7 mouse cellular contexts compared by ENCODE assay signal in the genomic region with DNA sequence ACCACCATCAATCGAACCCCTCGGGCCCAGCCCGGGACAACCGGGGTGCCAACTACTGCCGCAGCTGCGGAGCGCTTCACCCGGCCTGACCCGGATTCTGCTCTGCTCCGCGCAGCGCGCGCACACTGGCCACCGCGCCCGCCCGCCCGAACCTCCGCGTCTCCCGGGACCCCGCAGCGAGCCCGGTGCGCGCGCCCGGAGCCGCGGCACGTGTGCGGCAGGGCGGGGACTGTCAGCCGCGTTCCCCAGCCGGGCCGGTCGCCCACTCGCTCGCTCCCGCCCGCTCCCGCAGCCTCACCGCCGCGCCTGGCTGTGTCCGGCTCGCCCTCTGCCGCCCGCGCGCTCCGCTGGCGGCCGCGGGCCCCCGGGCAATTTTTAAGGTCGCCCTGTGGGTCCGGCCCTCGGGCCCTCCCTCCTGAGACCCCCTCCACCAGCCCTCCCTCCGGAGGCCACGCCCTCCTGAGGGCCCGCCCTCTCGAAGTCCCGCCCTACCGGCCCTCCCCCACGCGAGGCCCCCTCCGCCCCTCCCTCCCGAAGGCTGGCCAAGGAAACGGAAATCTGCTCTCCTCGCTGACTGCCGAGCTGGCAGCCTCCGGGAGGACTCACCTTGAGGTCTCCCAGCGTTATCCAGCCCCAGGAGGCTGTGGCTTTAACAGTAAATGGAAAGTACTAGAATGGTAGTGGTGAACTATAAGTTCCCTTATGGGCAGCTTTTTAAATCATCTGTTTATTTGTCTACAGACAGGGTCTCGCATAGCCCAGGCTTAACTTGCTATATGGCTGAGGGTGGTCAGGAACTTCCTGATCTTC. TPM values are rescaled to one million over a fixed set of nuclear protein-coding genes. Genes with fewer than 3 reads are reported as not detected.
DNase-seq lines count a peak whose midpoint lies in the region; ATAC-seq and TF ChIP-seq lines count a peak whose summit lies in the region.

A gene (minus strand): TSS at position 456 of the 810 bp plus-strand sequence.

- peak within 1 kb of the TSS; percentile 91 for H3K27ac ChIP-seq in intestine, embryonic 15.5 days
- peak within 1 kb of the TSS; percentile 69 for H3K27ac ChIP-seq in midbrain, embryonic 12.5 days (replicated peaks)
- peak within 1 kb of the TSS; percentile 89 for H3K27ac ChIP-seq in small intestine, adult 2 months (ENCODE audit: insufficient read depth, low read depth, low read length)

- peak within 1 kb of the TSS; percentile 71 for H3K9ac ChIP-seq in intestine, embryonic 15.5 days
- H3K9ac ChIP-seq in midbrain, embryonic 12.5 days (replicated peaks), result peak within 1 kb of the TSS; percentile 72

- peak; percentile 98 for TF ChIP-seq POLR2A in small intestine, adult 2 months (IDR thresholded peaks at IDR 0.05; ENCODE audit: low read depth, low read length)

- DNase-seq in adrenal gland, adult 2 months, result peak; percentile 97
- DNase-seq in embryo, embryonic 11 days, result peak; percentile 94
- DNase-seq in gastrocnemius, postnatal 25 days, result peak; percentile 92
- peak; percentile 94 for DNase-seq in left cerebral cortex, postnatal 4 days

- TF ChIP-seq CTCF in small intestine, adult 2 months (IDR thresholded peaks at IDR 0.05; ENCODE audit: extremely low read depth, insufficient read length, insufficient replicate concordance, low read depth, low read length), result no peak

- H3K27me3 ChIP-seq in intestine, embryonic 15.5 days (replicated peaks), result no peaks in the 10 kb centered on the region
- 0 out of 2 replicates have a peak, but pooled peaks cover 3% of the 10 kb centered on the region for H3K27me3 ChIP-seq in midbrain, embryonic 12.5 days
- H3K27me3 ChIP-seq in small intestine, adult 2 months (ENCODE audit: control insufficient read depth, insufficient read depth, low read length), result no peaks in the 10 kb centered on the region

- no peaks in the 10 kb centered on the region for H3K4me1 ChIP-seq in intestine, embryonic 15.5 days (replicated peaks)
- H3K4me1 ChIP-seq in midbrain, embryonic 12.5 days, result 0 out of 2 replicates have a peak, but pooled peaks cover 3% of the 10 kb centered on the region
- peaks cover 5% of the 10 kb centered on the region; the same call in 1 of the 2 replicates for H3K4me1 ChIP-seq in small intestine, adult 2 months (ENCODE audit: control insufficient read depth, insufficient read depth, insufficient read length, low read length)

- no peaks in the 10 kb centered on the region for H3K9me3 ChIP-seq in intestine, embryonic 15.5 days
- no peaks in the 10 kb centered on the region for H3K9me3 ChIP-seq in midbrain, embryonic 12.5 days

- peak within 1 kb of the TSS; percentile 65 for H3K4me2 ChIP-seq in intestine, embryonic 15.5 days (replicated peaks)
- H3K4me2 ChIP-seq in midbrain, embryonic 12.5 days (replicated peaks), result peak within 1 kb of the TSS; percentile 80

- WGBS in intestine, embryonic 15.5 days, result under 1% methylated on average over 75 of the region's 77 CpGs
- WGBS in midbrain, embryonic 12.5 days, result 0% methylated on average over 42 of the region's 77 CpGs
- 1% methylated on average over 69 of the region's 77 CpGs for WGBS in small intestine, adult 2 months

- no peaks in the 10 kb centered on the region for H3K36me3 ChIP-seq in intestine, embryonic 15.5 days
- 0 out of 2 replicates have a peak, but pooled peaks cover 5% of the 10 kb centered on the region for H3K36me3 ChIP-seq in midbrain, embryonic 12.5 days
- peaks cover 8% of the 10 kb centered on the region for H3K36me3 ChIP-seq in small intestine, adult 2 months (ENCODE audit: control insufficient read depth, insufficient read depth, low read length)

- peak; percentile 90 for ATAC-seq in intestine, embryonic 15.5 days
- peak; percentile 93 for ATAC-seq in midbrain, embryonic 12.5 days (ENCODE audit: low FRiP score, low read depth)

- intact Hi-C loops in left cerebral cortex, postnatal 4 days (cut with DNase I), result no loop called here

- peak within 1 kb of the TSS; percentile 87 for H3K4me3 ChIP-seq in intestine, embryonic 15.5 days (replicated peaks)
- peak within 1 kb of the TSS; percentile 75 for H3K4me3 ChIP-seq in midbrain, embryonic 12.5 days
- peak within 1 kb of the TSS; percentile 84 for H3K4me3 ChIP-seq in small intestine, adult 2 months (ENCODE audit: low read depth, low read length)

RNA-seq across cellular contexts. Expression of the gene that starts here (rescaled TPM):
- 10 to 100 TPM; 11.8 to 15.7 TPM for total RNA-seq in adrenal gland, adult 2 months (2021)
- 4.1 and 6.2 TPM in 2 replicates for polyA plus RNA-seq in adrenal gland, adult 2 months (2012; rRNA removed)
- total RNA-seq in gastrocnemius, postnatal 25 days (2021), result 10 to 100 TPM; 11.9 to 12.5 TPM
- polyA plus RNA-seq in intestine, embryonic 15.5 days (2015; fragmentation: Nextera tagmentation; extraction: Ambion mirVana), result 93.6 and 102 TPM in 2 replicates
- total RNA-seq in left cerebral cortex, postnatal 4 days (2021), result 1 to 10 TPM; 9.1 to 9.6 TPM
- 12.5 and 13.6 TPM in 2 replicates for polyA plus RNA-seq in midbrain, embryonic 12.5 days (2016; fragmentation: Nextera tagmentation; extraction: Ambion mirVana)
- polyA plus RNA-seq in small intestine, adult 2 months (2012; rRNA removed), result 13.3 and 52.2 TPM in 2 replicates

Comparison
In these comparisons a context has a peak if more than half of its experiments do, and no peak if none do; other contexts are left out.
1. Peak in every context shown above with its lines: DNase-seq, ATAC-seq, H3K4me3 ChIP-seq and H3K27ac ChIP-seq.